Mouse (Mus musculus) erythroblast, adult 5-6 weeks (primary cell): Measurements from ENCODE around the gene Rps27. TPM values are rescaled to one million over a fixed set of nuclear protein-coding genes. Genes with fewer than 3 reads are reported as not detected.
"Not testable (repeated sequence)": the region's sequence is repeated elsewhere in the genome, so short reads cannot be mapped to it uniquely, and the experiment has no call there.

Experiments
- ATAC-seq: replicated peaks from 2 replicates; pipeline ENCODE4 v1.8.0; 2016; ENCODE audit warnings: moderate number of reproducible peaks, mild to moderate bottlenecking, moderate TSS enrichment, inconsistent platforms; ENCODE audit not compliant: poor library complexity, low FRiP score, severe bottlenecking
- total RNA-seq, 2 experiments: library from RNA; stranded (forward) in 1 of 2; stranded (reverse) in 1 of 2; fragments of 150-400 nt in 1 of 2; fragments of 200-764, 138-1000 nt in 1 of 2; gene quantifications; 2 replicates each; pipeline versions ENCODE4 v1.2.3 to v1.2.4; 2015 to 2017; ENCODE audit warnings: low replicate concordance in 2 of 2

Rps27 gene
- total RNA-seq (2015; ENCODE audit: low replicate concordance), result 686 and 1,022 TPM in 2 replicates
- total RNA-seq (2017; ENCODE audit: low replicate concordance), result 662 and 738 TPM in 2 replicates

GRCm38 (mm10) chr3:90213377-90213866, at the start of gene Rps27, which contains the start of gene Rab13:
TSS of gene Rps27 (minus strand) at chr3:90213651.
TSS of gene Rab13 (plus strand) at chr3:90213695.
- peak; percentile 98 for ATAC-seq

- no peak for ATAC-seq
These were observed 45.1 kb upstream of the Rps27 start for GRCm38 (mm10) chr3:90258521-90258920.

- no peak for ATAC-seq
These were observed 43.5 kb upstream of the Rps27 start for GRCm38 (mm10) chr3:90256731-90257530.

GRCm38 (mm10) chr3:90255784-90256353, 42.4 kb upstream of the Rps27 start:
- no peak for ATAC-seq

- no peak for ATAC-seq
These were observed 41.7 kb upstream of the Rps27 start for GRCm38 (mm10) chr3:90255194-90255565.

- ATAC-seq, result peak; percentile 59
These were observed 41.2 kb upstream of the Rps27 start for GRCm38 (mm10) chr3:90254419-90255193.

GRCm38 (mm10) chr3:90253653-90254418, 40.4 kb upstream of the Rps27 start, which contains the start of gene Crtc2:
TSS of gene Crtc2 (plus strand) at chr3:90254163.
- ATAC-seq, result peak; percentile 98

GRCm38 (mm10) chr3:90253174-90253573, 39.7 kb upstream of the Rps27 start:
- ATAC-seq, result not testable (repeated sequence)

- ATAC-seq, result not testable (repeated sequence)
These were observed 39.2 kb upstream of the Rps27 start for GRCm38 (mm10) chr3:90252659-90253058.

- ATAC-seq, result not testable (repeated sequence)
These were observed 38.3 kb upstream of the Rps27 start for GRCm38 (mm10) chr3:90251731-90252226.

GRCm38 (mm10) chr3:90250791-90251190, 37.3 kb upstream of the Rps27 start:
- no peak for ATAC-seq

GRCm38 (mm10) chr3:90248746-90249100, 35.3 kb upstream of the Rps27 start:
- peak; percentile 19; the same call in 1 of the 2 replicates for ATAC-seq

GRCm38 (mm10) chr3:90247960-90248745, 34.7 kb upstream of the Rps27 start, which contains the start of gene Slc39a1:
TSS of gene Slc39a1 (plus strand) at chr3:90248172.
- ATAC-seq, result peak; percentile 93

- peak; percentile 60 for ATAC-seq
These were observed 34.1 kb upstream of the Rps27 start for GRCm38 (mm10) chr3:90247630-90247959.

- no peak for ATAC-seq
These were observed 32.0 kb upstream of the Rps27 start for GRCm38 (mm10) chr3:90245406-90245805.

- ATAC-seq, result no peak
These were observed 29.7 kb upstream of the Rps27 start, which contains the start of gene Creb3l4 for GRCm38 (mm10) chr3:90242984-90243775. TSS of gene Creb3l4 (minus strand) at chr3:90243512.

GRCm38 (mm10) chr3:90241669-90242358, 28.4 kb upstream of the Rps27 start:
- ATAC-seq, result no peak
